Mouse (Mus musculus) spleen, adult 2 months (tissue): ENCODE data around the gene Mepce. TPM values are rescaled to one million over a fixed set of nuclear protein-coding genes. Genes with fewer than 3 reads are reported as not detected.

ENCODE experiments used
- DNase-seq, 2 experiments: peaks; one replicate each; pipeline versions ENCODE4 v3.0.0 to v3.0.0-alpha.2; 2012 to 2021; ENCODE audit warnings: low spot score in 2 of 2, low read depth in 1 of 2
- H3K27ac ChIP-seq: fragments of 200-500 bp; 2 replicates; pipeline ENCODE4 v1.5.1; 2012; ENCODE audit warnings: low read length, inconsistent platforms; ENCODE audit not compliant: insufficient read depth
- H3K27me3 ChIP-seq: fragments of 200-500 bp; 2 replicates; pipeline ENCODE4 v1.6.1; 2012; ENCODE audit warnings: mild to moderate bottlenecking, moderate library complexity, low read length, inconsistent platforms; ENCODE audit not compliant: control insufficient read depth, insufficient read depth
- H3K36me3 ChIP-seq: fragments of 200-500 bp; 2 replicates; pipeline ENCODE4 v1.6.1; 2012; ENCODE audit warnings: mild to moderate bottlenecking, low read length, inconsistent platforms; ENCODE audit not compliant: control insufficient read depth, insufficient read depth
- H3K4me1 ChIP-seq: fragments of 200-500 bp; 2 replicates; pipeline ENCODE4 v1.6.1; 2011; ENCODE audit warnings: inconsistent platforms; ENCODE audit not compliant: control insufficient read depth, insufficient read depth, insufficient read length
- H3K4me3 ChIP-seq: fragments of 200-500 bp; 2 replicates; pipeline ENCODE4 v1.5.1; 2011; ENCODE audit warnings: mild to moderate bottlenecking, inconsistent platforms; ENCODE audit not compliant: insufficient read depth, insufficient read length; ENCODE audit errors: extremely low read depth
- CTCF ChIP-seq: fragments of 200-500 bp; IDR thresholded peaks from 2 replicates; pipeline ENCODE4 v1.5.1; 2011; ENCODE audit warnings: mild to moderate bottlenecking, inconsistent platforms; ENCODE audit not compliant: insufficient read depth, insufficient read length, insufficient replicate concordance; ENCODE audit errors: extremely low read depth
- POLR2A ChIP-seq: fragments of 200-500 bp; IDR thresholded peaks from 2 replicates; pipeline ENCODE4 v1.6.1; 2011; ENCODE audit warnings: low read depth, low read length, inconsistent platforms
- WGBS: fragments of 180-500 bp; shearing (Covaris S2); methylation state at CpG from one replicate; pipeline ENCODE4 v1.1.7; 2018; 5-methylcytosine and 5-hydroxymethylcytosine counted together
- polyA plus RNA-seq: library from polyadenylated mRNA; depleted of rRNA; stranded (reverse); fragments of >200 nt; gene quantifications from 2 replicates; pipeline ENCODE4 v1.2.3, GENCODE M21; 2012

Gene Mepce
- polyA plus RNA-seq, 1 experiment = 36.9 TPM

DNA sequence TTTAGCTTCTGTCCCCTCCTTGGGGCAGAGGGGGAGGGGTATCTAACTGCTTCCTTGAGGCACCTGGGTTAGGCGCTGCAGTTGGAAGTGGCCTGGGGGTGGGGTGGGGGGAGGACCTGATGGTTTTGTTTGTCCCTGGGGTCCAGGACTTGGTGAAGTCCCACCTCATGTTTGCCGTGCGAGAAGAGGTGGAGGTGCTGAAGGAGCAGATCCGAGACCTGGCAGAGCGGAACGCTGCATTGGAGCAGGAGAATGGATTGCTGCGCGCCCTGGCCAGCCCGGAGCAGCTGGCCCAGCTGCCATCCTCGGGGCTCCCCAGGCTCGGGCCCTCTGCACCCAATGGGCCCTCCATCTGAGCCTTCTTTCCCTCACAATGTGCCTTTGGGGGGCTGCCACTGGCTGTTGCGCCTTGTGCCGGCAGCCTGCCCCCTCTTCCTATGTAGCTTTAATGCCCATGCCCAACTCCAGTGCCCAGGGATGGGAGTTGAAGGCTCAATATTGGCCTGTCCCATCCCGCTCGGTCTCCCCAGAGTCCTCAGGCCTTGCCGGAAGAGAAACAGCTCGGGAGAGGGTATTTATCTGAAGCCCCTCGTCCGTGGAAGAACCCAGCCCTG lies 28.4 kb downstream of the Mepce start:
- 93% methylated on average over 19 of the region's 19 CpGs for WGBS
- Histone ChIP-seq H3K36me3 (peaks cover 27% of the 10 kb centered on the region), H3K4me1 (peaks cover 2% of the 10 kb centered on the region; the same call in 1 of the 2 replicates), H3K27ac (no peak overlapping the region), H3K4me3 (no peak overlapping the region), H3K27me3 (no peaks in the 10 kb centered on the region)
- TF ChIP-seq CTCF (no peak), POLR2A (no peak)
- no peak for DNase-seq

DNA sequence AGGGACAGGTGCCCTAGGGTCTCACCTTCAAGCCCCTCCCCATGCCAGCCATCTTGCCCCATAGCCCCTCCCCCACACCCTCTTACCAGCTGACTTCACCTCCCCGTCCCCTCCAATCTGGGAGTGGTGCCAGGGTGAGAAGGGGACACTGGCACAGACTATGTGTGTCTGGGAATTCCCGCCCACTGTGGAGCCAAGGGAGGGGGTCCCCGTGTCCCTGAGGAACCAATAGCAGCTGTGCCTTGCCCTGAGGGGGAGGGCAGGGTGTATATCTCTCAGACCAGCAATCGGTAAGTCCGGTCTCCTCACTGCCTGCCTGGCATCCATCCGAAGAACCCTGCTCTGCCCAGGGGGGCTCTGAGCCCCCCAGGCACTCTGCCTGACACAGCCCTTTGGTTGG lies 29.6 kb downstream of the Mepce start:
- Histone ChIP-seq H3K4me1 (peaks cover 2% of the 10 kb centered on the region; the same call in 1 of the 2 replicates), H3K36me3 (peaks cover 36% of the 10 kb centered on the region), H3K4me3 (no peak overlapping the region), H3K27ac (no peak overlapping the region), H3K27me3 (no peaks in the 10 kb centered on the region)
- no peak for DNase-seq
- TF ChIP-seq CTCF (no peak), POLR2A (no peak)
- 92% methylated on average over 6 of the region's 6 CpGs for WGBS

DNA sequence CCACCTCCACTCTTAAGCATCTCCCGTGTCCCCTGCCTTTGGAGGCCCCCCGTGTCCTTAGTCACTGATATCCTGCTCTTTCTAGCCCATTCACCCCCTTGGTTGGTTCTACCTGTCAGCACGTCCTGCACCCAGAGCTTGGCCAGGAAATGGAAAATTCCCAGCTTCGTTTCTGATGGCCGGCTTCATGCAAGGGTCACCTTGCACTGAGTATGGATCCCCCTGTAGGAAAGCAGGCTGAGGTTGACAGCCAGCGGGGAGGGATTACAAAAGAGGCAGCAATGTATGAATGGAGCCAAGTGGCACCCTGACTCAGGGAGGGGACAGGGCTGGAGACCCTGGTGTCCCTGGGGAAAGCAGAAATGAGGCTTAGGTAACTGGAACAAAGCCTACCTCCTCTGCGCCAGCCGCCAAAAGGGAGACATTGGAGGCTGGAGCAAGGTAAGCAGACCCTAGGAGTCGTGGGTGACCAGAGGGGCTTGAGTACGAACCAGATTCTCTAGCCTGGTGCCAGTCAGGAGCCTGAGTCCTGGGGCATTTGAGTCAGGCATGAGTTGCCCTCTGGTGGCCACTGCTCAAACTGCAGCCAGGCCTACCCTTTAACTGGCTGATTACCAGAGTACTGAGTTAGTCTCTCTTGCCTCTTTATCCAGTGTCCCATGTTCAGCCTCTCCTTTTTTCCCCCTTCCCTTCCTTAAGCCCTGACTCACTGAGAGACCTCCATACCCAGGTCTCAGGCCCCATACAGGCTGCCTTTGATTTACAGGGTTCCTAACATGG lies 30.4 kb downstream of the Mepce start:
- Histone ChIP-seq H3K4me3 (no peak overlapping the region), H3K36me3 (peaks cover 42% of the 10 kb centered on the region), H3K4me1 (peaks cover 2% of the 10 kb centered on the region; the same call in 1 of the 2 replicates), H3K27me3 (no peaks in the 10 kb centered on the region), H3K27ac (no peak overlapping the region)
- 59% methylated on average over 10 of the region's 10 CpGs for WGBS
- TF ChIP-seq CTCF = peak; percentile 94; the same call in 1 of the 2 replicates
- no peak for TF ChIP-seq POLR2A
- DNase-seq = peak; percentile 65 to 84

DNA sequence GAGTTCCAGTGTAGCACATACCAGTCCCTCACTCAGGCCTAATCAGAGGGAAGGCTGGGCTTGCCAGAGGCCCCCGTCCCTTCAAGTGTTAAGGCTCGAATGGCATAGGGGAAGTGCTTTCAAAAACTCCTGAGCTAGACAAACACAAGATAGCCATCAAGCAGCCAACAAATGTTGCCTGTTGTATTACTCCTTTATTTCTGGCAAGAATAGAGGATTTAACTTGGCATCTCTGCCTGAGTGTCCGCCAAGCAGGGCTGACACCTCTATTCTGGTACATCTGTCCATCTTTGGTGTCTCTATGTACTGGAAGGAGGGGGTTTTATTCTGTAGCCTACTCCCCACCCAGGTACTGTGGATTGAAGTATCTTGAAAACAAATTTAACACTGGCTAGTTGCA lies 31.3 kb downstream of the Mepce start:
- Histone ChIP-seq H3K27me3 (no peaks in the 10 kb centered on the region), H3K4me3 (no peak overlapping the region), H3K36me3 (peaks cover 49% of the 10 kb centered on the region), H3K27ac (no peak overlapping the region), H3K4me1 (peaks cover 2% of the 10 kb centered on the region; the same call in 1 of the 2 replicates)
- DNase-seq = no peak
- 72% methylated on average over 3 of the region's 3 CpGs for WGBS
- TF ChIP-seq CTCF (no peak), POLR2A (no peak)

DNA sequence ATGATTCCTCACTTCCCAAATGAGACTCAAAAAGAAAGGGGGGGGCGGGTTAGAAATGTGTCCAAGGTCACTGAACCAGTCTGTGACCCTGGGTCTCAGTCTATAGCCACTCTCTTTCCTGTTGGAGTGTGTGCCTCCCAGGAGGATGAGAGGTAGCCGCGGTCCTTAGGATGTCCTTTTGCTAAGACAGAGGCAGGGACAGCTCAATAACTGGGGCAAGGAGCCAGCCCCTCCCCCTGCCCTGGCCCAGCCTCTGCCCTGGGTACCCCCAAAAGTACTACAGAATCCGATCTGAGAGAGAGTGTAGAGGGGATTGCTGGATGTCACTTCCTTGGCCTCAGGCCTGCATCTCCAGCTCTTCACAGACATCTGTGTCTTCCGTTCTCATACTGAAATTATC lies 32.0 kb downstream of the Mepce start:
- Histone ChIP-seq H3K27ac (no peak overlapping the region), H3K27me3 (no peaks in the 10 kb centered on the region), H3K4me3 (no peak overlapping the region), H3K36me3 (peaks cover 51% of the 10 kb centered on the region), H3K4me1 (peaks cover 2% of the 10 kb centered on the region; the same call in 1 of the 2 replicates)
- DNase-seq = no peak
- WGBS = 87% methylated on average over 5 of the region's 5 CpGs
- TF ChIP-seq CTCF (no peak), POLR2A (no peak)

DNA sequence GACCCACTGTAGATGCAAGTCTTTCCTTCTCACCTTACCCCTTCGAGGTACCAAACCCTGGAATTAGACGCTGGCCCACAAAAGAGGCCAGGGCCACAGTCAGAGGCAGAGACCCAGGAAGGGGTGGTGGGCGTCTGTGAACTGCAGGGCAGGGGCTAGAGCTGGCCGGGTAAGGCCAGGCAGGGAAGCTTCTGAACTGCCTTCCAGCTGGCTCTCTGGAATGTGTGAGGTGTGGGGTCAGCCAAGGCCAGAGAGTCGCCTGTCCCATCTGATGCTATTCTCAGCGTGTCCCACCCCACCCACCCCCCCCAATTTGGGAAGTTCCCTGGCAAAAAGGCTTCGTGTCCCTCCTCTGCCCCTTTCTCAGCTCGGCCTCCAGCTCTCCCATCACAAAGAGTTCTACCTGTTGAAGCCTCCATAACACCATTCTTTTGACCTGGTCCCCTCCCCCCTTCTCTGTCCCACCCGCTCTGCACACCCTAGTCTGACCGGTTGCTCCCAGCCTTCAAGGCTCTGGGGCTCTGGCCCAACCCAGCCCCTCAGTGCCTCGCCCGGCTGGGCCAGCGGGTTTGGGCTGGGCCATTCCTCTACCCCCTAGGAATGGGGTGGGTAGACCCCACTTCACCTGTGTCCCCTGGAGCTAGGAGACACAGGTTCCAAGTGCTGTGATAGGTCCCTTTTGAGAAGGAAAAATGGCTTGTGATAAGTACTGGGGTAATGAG lies 34.2 kb downstream of the Mepce start:
- no peak overlapping the region for H3K27ac ChIP-seq
- H3K4me3 ChIP-seq = no peak overlapping the region
- 86% methylated on average over 13 of the region's 13 CpGs for WGBS
- no peaks in the 10 kb centered on the region for H3K27me3 ChIP-seq
- H3K36me3 ChIP-seq = peaks cover 37% of the 10 kb centered on the region
- TF ChIP-seq CTCF = no peak
- TF ChIP-seq POLR2A = no peak
- DNase-seq = no peak
- H3K4me1 ChIP-seq = peaks cover 13% of the 10 kb centered on the region; the same call in 1 of the 2 replicates

DNA sequence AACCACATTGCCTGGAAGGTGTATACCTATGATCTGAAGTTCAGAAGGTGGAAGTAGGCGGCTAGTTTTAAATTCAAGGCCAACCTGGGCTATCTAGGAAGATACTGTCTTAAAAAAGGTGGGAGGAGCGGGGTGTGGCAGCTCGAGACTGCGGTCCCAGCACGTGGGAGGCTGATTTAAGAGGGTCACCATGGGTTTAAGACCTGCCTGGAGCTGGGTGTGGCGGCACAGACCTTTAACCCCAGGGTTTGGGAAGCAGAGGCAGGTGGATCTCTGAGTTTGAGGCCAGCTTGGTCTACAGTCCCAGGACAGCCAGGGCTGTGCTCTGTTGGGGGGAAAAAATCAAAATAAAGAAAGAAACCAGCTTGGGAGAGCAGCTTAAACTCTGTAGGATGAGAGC lies 35.5 kb downstream of the Mepce start:
- DNase-seq = no peak
- Histone ChIP-seq H3K27me3 (no peaks in the 10 kb centered on the region), H3K27ac (no peak overlapping the region), H3K4me3 (no peak overlapping the region), H3K4me1 (peaks cover 11% of the 10 kb centered on the region; the same call in 1 of the 2 replicates), H3K36me3 (peaks cover 33% of the 10 kb centered on the region)
- TF ChIP-seq POLR2A = no peak
- 89% methylated on average over 6 of the region's 6 CpGs for WGBS
